Mouse (Mus musculus) G1E (cell line): ENCODE results near the gene Gramd1b.

Source experiments
- CTCF ChIP-seq: IDR thresholded peaks from 2 replicates; pipeline ENCODE4 v1.5.1; 2012; ENCODE audit warnings: low read depth, low read length, inconsistent platforms, mixed read lengths
- GATA1 ChIP-seq: IDR thresholded peaks from 2 replicates; pipeline ENCODE4 v1.6.1; 2012; ENCODE audit warnings: borderline replicate concordance, low read length, inconsistent platforms, mixed read lengths
- POLR2AphosphoS5 ChIP-seq: IDR thresholded peaks from 2 replicates; pipeline ENCODE4 v1.6.1; 2012; ENCODE audit warnings: low read depth, low read length, inconsistent platforms; ENCODE audit not compliant: insufficient replicate concordance
- TAL1 ChIP-seq: conservative IDR thresholded peaks from 2 replicates; pipeline ENCODE4 v1.6.1; 2012; ENCODE audit warnings: low read depth, low read length, inconsistent platforms, mixed read lengths

GRCm38 (mm10) chr9:40477611-40478010 lies 53.6 kb downstream of the Gramd1b start:
- TF ChIP-seq CTCF: no peak
- TF ChIP-seq GATA1: no peak
- TF ChIP-seq TAL1: no peak
- no peak for TF ChIP-seq POLR2AphosphoS5
